Mouse (Mus musculus): ENCODE measurements around the gene Arhgef5. TPM values are rescaled to one million over a fixed set of nuclear protein-coding genes. Genes with fewer than 3 reads are reported as not detected.

Gene Arhgef5
- total RNA-seq, 2 experiments from 2014 or later, result 4.6 to 4.9 TPM

DNA sequence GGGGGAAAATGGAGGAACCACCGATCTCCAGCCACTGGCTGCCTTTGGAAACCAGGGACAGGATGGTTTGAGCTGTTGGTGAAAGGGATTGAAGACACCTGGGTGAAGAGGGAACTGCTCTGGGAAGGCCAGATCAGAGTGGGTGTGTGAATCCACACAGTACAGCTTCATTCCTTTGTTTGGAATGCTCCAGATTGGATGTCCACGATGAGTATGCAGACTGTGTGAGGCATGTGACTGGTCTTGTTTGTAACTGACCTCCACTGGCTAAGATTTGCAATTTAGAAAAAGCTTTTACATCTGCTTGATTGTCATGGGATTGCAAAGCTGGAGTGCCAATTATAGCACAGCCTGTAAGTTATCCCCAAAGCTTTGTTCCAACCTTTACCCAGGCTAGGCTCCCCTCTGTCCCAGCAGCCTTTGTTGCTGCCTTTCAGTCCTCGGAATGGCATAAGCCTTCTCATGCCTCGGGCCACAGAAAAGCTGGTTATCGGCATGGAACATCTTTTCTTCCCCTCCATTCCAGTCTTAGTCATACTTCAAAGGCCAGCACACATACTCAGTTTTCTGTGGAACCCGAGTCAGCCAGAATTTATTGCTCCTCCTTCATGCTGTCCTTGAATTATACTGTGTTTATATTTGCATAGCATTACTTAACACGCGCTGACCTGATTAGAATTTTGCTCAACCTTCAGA lies 47.7 kb downstream of the Arhgef5 start:
- no peak for DNase-seq (ENCODE audit: low spot score in 2 of 2)

- no peak for DNase-seq (ENCODE audit: low spot score in 2 of 2)
Measured at GRCm38 (mm10) chr6:43333479-43333878, 68.1 kb downstream of the Arhgef5 start.

GRCm38 (mm10) chr6:43335619-43336234 lies 70.3 kb downstream of the Arhgef5 start:
- DNase-seq (ENCODE audit: low spot score in 2 of 2), result no peak

DNA sequence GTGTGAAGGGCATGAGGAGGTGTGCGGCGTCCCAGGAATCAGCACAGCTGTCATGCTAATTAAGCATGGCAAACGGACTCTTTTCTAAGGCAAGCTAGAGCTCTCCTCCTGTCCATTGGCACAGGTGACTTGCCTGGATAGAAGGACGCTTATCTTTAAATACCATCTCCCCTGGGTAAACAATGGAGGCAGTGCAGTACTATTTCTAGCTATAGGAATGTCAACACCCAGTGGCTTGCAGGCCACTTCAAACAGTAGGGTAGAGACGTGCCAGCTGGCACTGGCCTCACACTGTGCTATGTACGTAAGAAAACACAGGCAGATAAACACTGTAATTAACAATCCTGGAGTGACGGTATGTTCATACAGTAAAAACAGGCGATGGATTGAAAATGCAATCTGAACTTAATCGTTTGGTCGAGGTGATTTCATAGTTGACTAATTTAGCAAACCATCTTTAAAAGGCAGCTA lies 72.1 kb downstream of the Arhgef5 start:
- no peak for DNase-seq (ENCODE audit: low spot score in 2 of 2)

DNA sequence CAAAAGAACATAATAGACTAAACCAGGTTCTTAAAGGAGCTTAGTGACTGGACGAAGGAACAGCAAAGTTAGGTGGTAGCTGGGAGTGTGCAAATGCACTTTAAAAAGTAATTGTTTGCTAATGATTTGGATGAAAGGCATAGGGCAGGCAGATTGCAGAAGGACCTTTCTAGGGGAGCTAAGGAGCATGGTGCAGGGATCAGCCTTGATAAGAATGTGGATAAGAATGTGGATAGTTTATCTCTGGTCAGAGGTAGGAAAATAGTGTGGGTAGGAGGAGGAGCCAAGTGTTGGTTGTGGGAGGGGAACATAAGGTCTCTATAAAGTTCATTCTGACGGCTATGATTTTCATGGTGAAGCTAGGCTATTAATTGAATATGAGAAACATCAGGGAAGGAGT lies 73.4 kb downstream of the Arhgef5 start:
- no peak for DNase-seq (ENCODE audit: low spot score in 2 of 2)

Other genes starting within 250 kb of the Arhgef5 start
- gene Olfr441, start 159.2 kb upstream of the Arhgef5 start, total RNA-seq (2021), result not detected
- not detected for gene Olfr237-ps1, start 119.0 kb upstream of the Arhgef5 start, total RNA-seq (2021)
- not detected for gene Olfr437, start 102.3 kb upstream of the Arhgef5 start, total RNA-seq (2021)
- gene Olfr13, start 93.4 kb upstream of the Arhgef5 start, total RNA-seq (2021), result not detected
- gene Olfr435, start 68.4 kb upstream of the Arhgef5 start, total RNA-seq (2021), result not detected
- not detected for gene Olfr434, start 52.6 kb upstream of the Arhgef5 start, total RNA-seq (2021)
- not detected for gene Olfr47, start 34.1 kb upstream of the Arhgef5 start, total RNA-seq (2021)
- gene Nobox, start 44.0 kb downstream of the Arhgef5 start, total RNA-seq (2021), result not detected

All from layer of hippocampus, postnatal 10 days (tissue).